Mouse (Mus musculus) kidney, postnatal 0 days (tissue): ENCODE measurements around the gene Adprhl1. TPM values are rescaled to one million over a fixed set of nuclear protein-coding genes. Genes with fewer than 3 reads are reported as not detected.

Experiments
- ATAC-seq: fragments of 200-750 bp; cut with Nextera tagmentation; replicated peaks from 2 replicates; pipeline ENCODE4 v1.8.0; 2017; ENCODE audit warnings: low read depth, moderate number of reproducible peaks, moderate TSS enrichment, moderate library complexity; ENCODE audit not compliant: low FRiP score
- DNase-seq: peaks from one replicate; pipeline ENCODE4 v3.0.0-alpha.2; 2016; ENCODE audit warnings: low spot score
- H3K27ac ChIP-seq: fragments of 300-500 bp; sonication (generic); 2 replicates; pipeline ENCODE4 v1.5.1; 2014; ENCODE audit warnings: mild to moderate bottlenecking
- H3K27me3 ChIP-seq: fragments of 300-500 bp; sonication (generic); 2 replicates; pipeline ENCODE4 v1.6.1; 2014; ENCODE audit warnings: low read length, mixed read lengths; ENCODE audit not compliant: insufficient read depth
- H3K36me3 ChIP-seq: fragments of 300-500 bp; sonication (generic); 2 replicates; pipeline ENCODE4 v1.6.1; 2014; ENCODE audit warnings: low read length, mixed read lengths; ENCODE audit not compliant: insufficient read depth
- H3K4me1 ChIP-seq: fragments of 300-500 bp; sonication (generic); replicated peaks from 2 replicates; pipeline ENCODE4 v1.6.1; 2014; ENCODE audit warnings: antibody characterized with exemption, low read length, mixed read lengths; ENCODE audit not compliant: insufficient read depth
- H3K4me2 ChIP-seq: fragments of 300-500 bp; sonication (generic); 2 replicates; pipeline ENCODE4 v1.6.1; 2014; ENCODE audit warnings: mild to moderate bottlenecking, low read length, moderate library complexity, mixed read lengths
- H3K4me3 ChIP-seq: fragments of 300-500 bp; sonication (generic); replicated peaks from 2 replicates; pipeline ENCODE4 v1.5.1; 2014; ENCODE audit warnings: low read depth, low read length
- H3K9ac ChIP-seq: fragments of 300-500 bp; sonication (generic); 2 replicates; pipeline ENCODE4 v1.6.1; 2014; ENCODE audit warnings: low read depth, low read length
- H3K9me3 ChIP-seq: fragments of 300-500 bp; sonication (generic); replicated peaks from 2 replicates; pipeline ENCODE4 v1.6.1; 2016; ENCODE audit warnings: low read length, inconsistent platforms, mixed read lengths
- CTCF ChIP-seq: IDR thresholded peaks from 2 replicates; pipeline ENCODE4 v1.5.1; 2016; ENCODE audit warnings: antibody characterized with exemption, low read depth, mild to moderate bottlenecking, moderate library complexity
- WGBS: fragments of 180-500 bp; shearing (Covaris S2); extraction: QIAGEN DNeasy Blood & Tissue Kit; methylation state at CpG from one replicate; pipeline ENCODE4 v1.1.7; 2014; 5-methylcytosine and 5-hydroxymethylcytosine counted together
- polyA plus RNA-seq: library from polyadenylated mRNA; unstranded; fragments of >200 nt; fragmentation: Nextera tagmentation; extraction: Ambion mirVana; gene quantifications from 2 replicates; pipeline ENCODE4 v1.2.1, GENCODE M21; 2015

Gene Adprhl1
- polyA plus RNA-seq, 1 experiment from 2014 or later: not detected

DNA sequence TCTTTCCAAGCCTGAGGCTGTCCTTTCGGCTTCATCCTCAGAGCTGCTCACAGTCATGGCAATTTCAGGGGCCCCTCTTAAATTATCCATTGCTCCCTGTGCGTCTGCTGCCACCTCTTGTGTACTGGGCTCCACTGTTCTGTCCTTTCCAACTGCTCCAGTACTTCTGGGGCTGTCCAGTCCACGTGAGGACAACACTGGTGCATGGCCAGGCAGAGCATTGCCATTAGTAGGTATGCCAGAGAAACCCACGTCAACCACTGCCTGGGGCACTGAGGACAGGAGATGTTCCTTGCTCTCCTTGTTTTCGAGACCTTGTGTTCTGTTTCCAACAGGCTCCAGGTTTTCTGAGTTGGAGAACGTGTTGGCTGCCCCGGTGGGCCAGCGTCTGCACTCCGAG lies 29.5 kb downstream of the Adprhl1 start:
- H3K9me3 ChIP-seq: no peaks in the 10 kb centered on the region
- no peak for DNase-seq
- no peaks in the 10 kb centered on the region for H3K27me3 ChIP-seq
- H3K36me3 ChIP-seq: no peaks in the 10 kb centered on the region
- WGBS: 83% methylated on average over 9 of the region's 9 CpGs
- no peak overlapping the region for H3K4me3 ChIP-seq
- no peak overlapping the region for H3K4me2 ChIP-seq
- no peak overlapping the region for H3K27ac ChIP-seq
- no peak for ATAC-seq
- H3K9ac ChIP-seq: no peak overlapping the region
- H3K4me1 ChIP-seq: no peaks in the 10 kb centered on the region
- TF ChIP-seq CTCF: no peak

DNA sequence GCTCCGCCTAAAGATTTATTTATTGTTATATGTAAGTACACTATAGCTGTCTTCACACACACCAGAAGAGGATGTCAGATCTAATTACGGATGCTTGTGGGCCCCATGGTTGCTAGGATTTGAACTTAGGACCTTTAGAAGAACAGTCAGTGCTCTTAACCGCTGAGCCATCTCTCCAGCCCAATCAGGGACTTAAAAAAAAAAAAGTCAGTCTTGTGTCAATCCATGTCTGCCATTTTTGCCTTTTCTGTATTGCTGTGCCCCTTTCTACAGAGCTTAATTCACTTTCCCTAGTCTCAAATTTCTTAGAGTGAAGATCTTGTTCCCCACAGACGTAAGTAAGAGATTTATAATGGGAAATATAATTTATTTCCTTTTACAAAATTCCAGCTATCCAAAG lies 35.5 kb downstream of the Adprhl1 start:
- ATAC-seq (no peak), DNase-seq (no peak)
- WGBS: 71% methylated on average over 4 of the region's 4 CpGs

DNA sequence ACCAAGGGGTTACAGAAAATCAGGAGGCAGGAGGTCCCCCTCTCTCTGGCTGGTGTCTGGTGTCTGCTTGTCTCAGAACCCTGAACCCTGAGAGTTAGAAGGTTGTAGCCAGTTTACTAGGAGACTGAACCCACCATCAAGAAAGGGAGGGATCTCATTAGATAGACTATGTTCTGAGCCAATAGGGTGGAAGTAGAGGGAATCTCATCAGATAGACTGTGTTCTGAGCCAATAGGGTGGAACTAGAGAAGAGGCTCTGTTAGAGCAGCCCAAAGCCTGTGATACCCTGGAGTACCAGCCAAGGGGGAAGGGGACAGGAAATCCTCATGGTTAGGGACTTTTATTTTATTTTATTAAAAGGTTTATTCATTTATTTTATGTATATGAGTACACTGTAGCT lies 36.0 kb downstream of the Adprhl1 start:
- Histone ChIP-seq H3K4me1 (peaks cover 9% of the 10 kb centered on the region; the same call in 1 of the 2 replicates), H3K9me3 (no peaks in the 10 kb centered on the region), H3K9ac (no peak overlapping the region), H3K27ac (no peak overlapping the region), H3K36me3 (no peaks in the 10 kb centered on the region), H3K4me3 (no peak overlapping the region), H3K4me2 (no peak overlapping the region), H3K27me3 (no peaks in the 10 kb centered on the region)
- no peak for DNase-seq
- no peak for TF ChIP-seq CTCF
- no peak for ATAC-seq

More for the DNA sequence above, 35.5 kb downstream of the Adprhl1 start:
- no peak overlapping the region for H3K4me2 ChIP-seq
- H3K4me3 ChIP-seq: no peak overlapping the region
- H3K4me1 ChIP-seq: peaks cover 5% of the 10 kb centered on the region; the same call in 1 of the 2 replicates
- no peak overlapping the region for H3K9ac ChIP-seq
- H3K36me3 ChIP-seq: no peaks in the 10 kb centered on the region
- H3K27ac ChIP-seq: no peak overlapping the region
- TF ChIP-seq CTCF: no peak
- H3K9me3 ChIP-seq: no peaks in the 10 kb centered on the region
- H3K27me3 ChIP-seq: no peaks in the 10 kb centered on the region

DNA sequence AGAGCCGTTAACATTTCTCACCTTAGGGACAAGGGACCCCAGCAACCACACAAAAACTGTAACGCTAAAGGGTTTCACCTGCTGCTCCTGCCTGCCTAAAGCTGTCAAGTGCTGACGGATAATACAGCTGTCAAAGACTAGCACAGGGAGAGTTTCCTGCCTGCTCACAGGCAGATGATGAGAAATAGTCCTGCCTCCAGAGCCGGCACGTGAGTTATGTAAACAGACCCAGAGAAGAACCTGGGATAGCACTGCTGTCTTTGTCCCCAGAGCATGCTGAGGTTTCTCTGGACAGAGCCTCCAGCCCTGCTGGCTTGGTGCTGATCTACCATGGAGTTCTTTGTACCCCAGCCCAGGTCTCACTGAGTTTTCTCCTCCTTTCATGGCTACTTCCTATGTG lies 36.9 kb downstream of the Adprhl1 start:
- DNase-seq (no peak), ATAC-seq (no peak)
- peaks cover 9% of the 10 kb centered on the region; the same call in 1 of the 2 replicates for H3K4me1 ChIP-seq
- H3K9ac ChIP-seq: no peak overlapping the region
- no peaks in the 10 kb centered on the region for H3K36me3 ChIP-seq
- no peak overlapping the region for H3K4me3 ChIP-seq
- no peak for TF ChIP-seq CTCF
- no peaks in the 10 kb centered on the region for H3K27me3 ChIP-seq
- 22% methylated on average over 5 of the region's 5 CpGs for WGBS
- no peak overlapping the region for H3K4me2 ChIP-seq
- H3K9me3 ChIP-seq: no peaks in the 10 kb centered on the region
- H3K27ac ChIP-seq: no peak overlapping the region

DNA sequence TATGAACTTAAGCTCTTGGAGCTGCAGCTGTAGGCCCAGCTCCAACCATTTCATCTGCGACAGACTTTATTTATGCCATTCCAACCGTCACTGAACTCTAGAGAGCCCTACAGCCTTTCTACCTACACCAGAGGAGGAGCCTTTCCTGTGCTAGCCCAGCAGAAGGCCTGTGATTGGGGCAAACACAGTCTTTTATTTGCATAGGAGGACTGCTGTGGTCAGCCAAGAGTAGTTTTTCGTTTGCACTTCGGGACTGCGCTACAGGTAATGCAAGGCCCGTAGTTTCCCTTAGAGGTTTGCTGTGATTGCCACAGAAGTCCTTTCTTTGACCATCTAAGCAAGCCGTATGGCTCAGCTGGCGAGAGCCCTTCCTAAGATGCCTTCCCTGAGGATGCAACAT lies 37.6 kb downstream of the Adprhl1 start:
- Histone ChIP-seq H3K27ac (no peak overlapping the region), H3K4me3 (no peak overlapping the region), H3K9me3 (no peaks in the 10 kb centered on the region), H3K4me2 (no peak overlapping the region), H3K4me1 (peaks cover 9% of the 10 kb centered on the region; the same call in 1 of the 2 replicates), H3K36me3 (no peaks in the 10 kb centered on the region), H3K9ac (no peak overlapping the region), H3K27me3 (no peaks in the 10 kb centered on the region)
- WGBS: 64% methylated on average over 8 of the region's 8 CpGs
- no peak for DNase-seq
- no peak for ATAC-seq
- TF ChIP-seq CTCF: no peak

DNA sequence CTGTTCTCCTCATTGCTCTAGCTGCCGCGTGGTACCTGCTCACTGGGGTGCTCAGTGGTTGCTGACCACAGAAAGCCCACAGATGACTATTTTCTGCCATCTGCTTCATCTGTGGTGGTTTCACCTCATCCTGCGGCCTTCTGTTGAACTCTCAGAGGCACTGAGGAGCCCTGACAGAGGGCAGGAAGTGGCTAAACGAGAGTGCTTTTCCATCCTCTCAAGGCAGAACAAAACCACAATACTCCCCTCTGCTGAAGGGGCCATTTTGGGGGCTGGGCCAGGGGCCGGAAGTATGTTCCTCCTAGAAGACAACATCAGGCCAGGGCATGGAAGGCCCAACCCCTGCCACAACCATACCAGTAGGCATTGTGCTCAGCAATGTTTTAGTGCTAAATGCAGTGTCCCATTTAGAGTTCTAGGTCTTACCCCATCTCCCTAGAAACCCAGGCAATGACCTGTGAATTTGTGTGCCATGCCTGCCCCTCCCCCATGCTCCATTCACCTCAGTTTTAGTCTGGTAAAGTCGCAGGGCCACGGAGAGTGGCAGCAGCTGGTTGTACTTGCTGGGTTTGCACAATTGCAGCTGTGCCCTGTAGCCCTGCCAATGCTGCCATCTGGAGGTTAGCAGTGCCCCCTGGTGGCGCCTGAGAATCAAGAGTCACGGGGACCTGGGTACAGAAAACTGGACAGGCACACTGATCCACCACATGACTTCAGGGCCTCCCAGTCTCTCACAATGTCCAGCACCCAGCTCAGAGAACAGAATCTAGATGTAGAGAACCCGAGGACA lies 40.3 kb downstream of the Adprhl1 start:
- H3K36me3 ChIP-seq: no peaks in the 10 kb centered on the region
- ATAC-seq (peak; percentile 82), DNase-seq (peak; percentile 86)
- no peaks in the 10 kb centered on the region for H3K9me3 ChIP-seq
- WGBS: 19% methylated on average over 10 of the region's 10 CpGs
- H3K27me3 ChIP-seq: no peaks in the 10 kb centered on the region
- H3K4me3 ChIP-seq: no peak overlapping the region
- H3K4me2 ChIP-seq: peak overlapping the region; percentile 39; the same call in 1 of the 2 replicates
- peaks cover 9% of the 10 kb centered on the region; the same call in 1 of the 2 replicates for H3K4me1 ChIP-seq
- TF ChIP-seq CTCF: peak; percentile 91
- H3K27ac ChIP-seq: peak overlapping the region; percentile 50; the same call in 1 of the 2 replicates
- H3K9ac ChIP-seq: no peak overlapping the region
